Mouse (Mus musculus): ENCODE measurements around the gene Zfyve1.

- TF ChIP-seq POLR2A (IDR thresholded peaks at IDR 0.05; ENCODE audit: insufficient read depth, low read depth, low read length) (no peak), CTCF (IDR thresholded peaks at IDR 0.05; ENCODE audit: insufficient read depth, low read depth, low read length) (no peak)
Observed at GRCm38 (mm10) chr12:83523892-83524291, 73.1 kb downstream of the Zfyve1 start.

All from olfactory bulb, adult 2 months (tissue).